Mouse (Mus musculus) ES-E14 (cell line): Measurements from ENCODE around the gene Acads. TPM values are rescaled to one million over a fixed set of nuclear protein-coding genes. Genes with fewer than 3 reads are reported as not detected.

Experiments
- DNase-seq: peaks from one replicate; pipeline ENCODE4 v3.0.0-alpha.2; 2013; ENCODE audit warnings: low read depth, low spot score
- H3K27ac ChIP-seq: 2 replicates; pipeline ENCODE4 v1.5.1; 2012; ENCODE audit warnings: low read depth, mild to moderate bottlenecking, low read length, moderate library complexity, mixed read lengths; ENCODE audit not compliant: poor library complexity, insufficient read depth, severe bottlenecking
- H3K36me3 ChIP-seq: 2 replicates; pipeline ENCODE4 v1.6.1; 2012; ENCODE audit warnings: mild to moderate bottlenecking, low read length, moderate library complexity, mixed read lengths; ENCODE audit not compliant: control insufficient read depth, poor library complexity, insufficient read depth, severe bottlenecking
- H3K4me1 ChIP-seq, 2 experiments: fragments of 150-350 bp in 1 of 2; sonication (generic) in 1 of 2; 2 replicates each; pipeline ENCODE4 v1.6.1; 2012; ENCODE audit warnings: low read length in 2 of 2, mild to moderate bottlenecking in 1 of 2, mixed read lengths in 1 of 2; ENCODE audit not compliant: control insufficient read depth in 2 of 2, insufficient read depth in 2 of 2, poor library complexity in 1 of 2
- H3K4me3 ChIP-seq, 2 experiments: fragments of 150-350 bp in 1 of 2; sonication (generic) in 1 of 2; 2 replicates each; pipeline ENCODE4 v1.5.1; 2012; ENCODE audit warnings: low read length in 2 of 2, low read depth in 1 of 2, mild to moderate bottlenecking in 1 of 2, mixed read lengths in 1 of 2; ENCODE audit not compliant: insufficient read depth in 1 of 2, poor library complexity in 1 of 2, severe bottlenecking in 1 of 2
- H3K9ac ChIP-seq: 2 replicates; pipeline ENCODE4 v1.6.1; 2012; ENCODE audit warnings: low read depth, mild to moderate bottlenecking, low read length, mixed read lengths; ENCODE audit not compliant: poor library complexity, insufficient read depth, severe bottlenecking
- H3K9me3 ChIP-seq: fragments of 150-350 bp; sonication (generic); 2 replicates; pipeline ENCODE4 v1.6.1; 2012; ENCODE audit warnings: low read depth, mild to moderate bottlenecking, low read length; ENCODE audit not compliant: control insufficient read depth, insufficient read depth
- CHD2 ChIP-seq: IDR thresholded peaks from 2 replicates; pipeline ENCODE4 v1.6.1; 2014; ENCODE audit warnings: mild to moderate bottlenecking, low read depth, low read length, inconsistent platforms
- HCFC1 ChIP-seq: IDR thresholded peaks from 2 replicates; pipeline ENCODE4 v1.6.1; 2012; ENCODE audit warnings: low read length, inconsistent platforms, borderline replicate concordance; ENCODE audit not compliant: insufficient read depth
- MAFK ChIP-seq: IDR thresholded peaks from 2 replicates; pipeline ENCODE4 v1.6.1; 2014; ENCODE audit warnings: mild to moderate bottlenecking, low read depth, low read length, inconsistent platforms; ENCODE audit not compliant: insufficient read depth
- ZC3H11A ChIP-seq: IDR thresholded peaks from 2 replicates; pipeline ENCODE4 v1.6.1; 2012; ENCODE audit warnings: low read depth, mild to moderate bottlenecking, inconsistent platforms, low read length, borderline replicate concordance
- ZNF384 ChIP-seq: IDR thresholded peaks from 2 replicates; pipeline ENCODE4 v1.6.1; 2012; ENCODE audit warnings: low read depth, low read length, inconsistent platforms
- in situ Hi-C, 2 experiments: fragments of 600-800 bp; cut with MboI; formaldehyde crosslinking; loops; one replicate each; pipeline ENCODE4 v1.15.1; 2025; ENCODE audit warnings: low sequenced_read_pairs in 2 of 2, inconsistent platforms in 1 of 2; ENCODE audit not compliant: unreplicated experiment in 2 of 2
- total RNA-seq: library from RNA; depleted of rRNA; stranded (reverse); fragments of 300-350 nt; gene quantifications from 2 replicates; pipeline ENCODE4 v1.2.3, GENCODE M21; 2012

Acads gene
- total RNA-seq, 1 experiment = 41.1 TPM

GRCm38 (mm10) chr5:115091015-115091414 is 28.1 kb downstream of the Acads start:
- no peaks in the 10 kb centered on the region for H3K9me3 ChIP-seq

DNA sequence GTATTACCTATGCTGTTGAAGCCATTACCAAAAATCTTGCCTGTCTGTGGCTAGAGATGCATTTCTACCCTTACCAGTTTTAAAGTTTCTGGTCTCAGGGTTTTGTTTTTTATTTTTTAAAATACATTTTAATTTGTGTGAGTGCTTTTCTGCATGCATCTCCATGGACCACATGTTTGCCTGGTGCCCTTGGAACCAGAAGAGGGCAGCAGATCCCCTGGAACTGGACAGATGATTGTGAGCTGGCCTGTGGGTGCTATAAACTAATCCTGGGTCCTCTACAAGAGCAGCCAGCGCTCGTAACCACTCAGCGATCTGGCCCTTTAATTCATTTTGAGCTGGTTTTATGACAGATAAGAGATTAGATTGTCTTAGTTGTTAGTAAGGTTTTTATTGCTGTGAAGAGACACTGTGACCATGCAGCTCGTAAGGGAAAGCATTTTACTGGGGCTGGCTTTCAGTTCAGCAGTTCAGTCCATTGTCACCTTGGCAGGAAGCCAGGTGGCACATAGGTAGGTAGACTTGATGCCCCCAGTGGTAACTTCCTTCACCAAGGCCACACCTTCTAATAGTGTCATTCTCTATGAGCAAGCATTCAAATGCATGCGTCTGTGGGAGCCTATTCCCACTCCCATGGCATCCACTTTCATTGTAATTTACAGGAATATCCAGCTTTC is 29.4 kb downstream of the Acads start:
- Histone ChIP-seq H3K27ac (no peak overlapping the region), H3K36me3 (peaks cover 28% of the 10 kb centered on the region), H3K9ac (no peak overlapping the region), H3K4me3 (no peak overlapping the region), H3K9me3 (no peaks in the 10 kb centered on the region), H3K4me1 (peaks cover 5 to 8% of the 10 kb centered on the region in 2 experiments; a peak in 3 of 4 replicates)
- in situ Hi-C loops = loop anchor here in 1 of 2 experiments (10.0 kb wide), 1 partner anchor 105 kb away; no protein-coding TSS in a partner anchor
- DNase-seq = no peak
- no peak for TF ChIP-seq HCFC1

More at GRCm38 (mm10) chr5:115091015-115091414, 28.1 kb downstream of the Acads start:
- H3K9ac ChIP-seq = no peak overlapping the region
- TF ChIP-seq HCFC1 (no peak), MAFK (no peak), ZNF384 (no peak), ZC3H11A (no peak), CHD2 (no peak)
- H3K27ac ChIP-seq = peak overlapping the region; percentile 28; the same call in 1 of the 2 replicates
- in situ Hi-C loops = no loop called here
- peaks cover 5 to 8% of the 10 kb centered on the region in 2 experiments; a peak in 3 of 4 replicates for H3K4me1 ChIP-seq
- H3K36me3 ChIP-seq = peaks cover 38% of the 10 kb centered on the region
- no peak for DNase-seq
- no peak overlapping the region for H3K4me3 ChIP-seq

DNA sequence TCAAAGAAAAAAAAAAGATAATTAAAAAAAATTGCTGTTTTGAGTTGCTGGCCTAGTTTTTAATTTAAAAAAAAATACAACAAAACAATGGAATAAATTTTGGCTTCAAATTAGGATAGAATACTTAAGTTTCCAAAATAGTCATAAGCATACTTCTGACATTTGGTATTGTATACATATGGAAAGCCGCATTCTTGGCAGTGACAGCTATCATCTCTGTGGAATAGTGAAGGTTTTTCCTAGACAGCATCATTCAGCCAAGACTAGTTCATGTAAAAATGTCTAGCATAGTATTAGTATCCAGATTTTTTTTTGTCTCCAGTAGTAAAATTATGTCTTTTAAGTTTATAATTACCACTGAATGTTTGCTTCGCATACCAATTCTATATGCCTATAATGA is 33.5 kb downstream of the Acads start:
- DNase-seq = no peak
- TF ChIP-seq MAFK (no peak), ZC3H11A (no peak), ZNF384 (no peak), HCFC1 (no peak), CHD2 (no peak)
- in situ Hi-C loops = loop anchor here in 1 of 2 experiments (10.0 kb wide), 1 partner anchor 101 kb away; no protein-coding TSS in a partner anchor
- peaks cover 38% of the 10 kb centered on the region for H3K36me3 ChIP-seq
- no peaks in the 10 kb centered on the region for H3K9me3 ChIP-seq
- H3K4me3 ChIP-seq = no peak overlapping the region
- no peak overlapping the region for H3K27ac ChIP-seq
- peaks cover 0 to under 1% of the 10 kb centered on the region in 2 experiments; a peak in 1 of 4 replicates for H3K4me1 ChIP-seq
- no peak overlapping the region for H3K9ac ChIP-seq

DNA sequence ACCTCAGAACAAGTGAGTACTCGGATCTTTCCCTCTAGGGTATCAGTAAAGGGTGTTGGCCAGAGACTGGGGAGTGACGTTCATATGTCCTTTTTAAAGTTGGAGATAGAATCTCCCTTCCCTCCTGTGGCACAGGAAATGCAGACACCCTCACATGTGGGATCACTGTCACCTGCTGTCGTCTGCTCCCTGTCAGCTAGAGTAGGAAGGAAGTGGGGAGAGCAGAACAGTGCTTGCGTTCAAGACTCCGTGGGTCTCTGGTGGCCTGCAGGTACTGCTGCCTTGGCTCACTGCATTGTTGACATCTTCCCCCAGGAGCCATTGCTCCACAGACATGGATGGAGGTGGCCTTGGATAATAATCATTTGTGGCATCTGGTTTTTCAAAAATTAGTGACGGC is 35.7 kb downstream of the Acads start:
- Histone ChIP-seq H3K4me1 (0 out of 4 replicates have a peak, but pooled peaks cover 0 to 3% of the 10 kb centered on the region in 2 experiments), H3K9ac (no peak overlapping the region), H3K27ac (no peak overlapping the region), H3K4me3 (no peak overlapping the region), H3K36me3 (peaks cover 25% of the 10 kb centered on the region; the same call in 1 of the 2 replicates), H3K9me3 (no peaks in the 10 kb centered on the region)
- in situ Hi-C loops = loop anchor here in 1 of 2 experiments (10.0 kb wide), 1 partner anchor 99 kb away; no protein-coding TSS in a partner anchor
- DNase-seq = no peak
- no peak for TF ChIP-seq ZC3H11A
- TF ChIP-seq CHD2 = no peak
- no peak for TF ChIP-seq MAFK
- TF ChIP-seq ZNF384 = no peak

GRCm38 (mm10) chr5:115081636-115082035 is 37.5 kb downstream of the Acads start:
- H3K9me3 ChIP-seq = no peaks in the 10 kb centered on the region
- no peak overlapping the region for H3K4me3 ChIP-seq
- peaks cover 20% of the 10 kb centered on the region; the same call in 1 of the 2 replicates for H3K36me3 ChIP-seq
- DNase-seq = no peak
- TF ChIP-seq ZC3H11A = no peak
- no peak for TF ChIP-seq CHD2
- no peak for TF ChIP-seq MAFK
- no peak for TF ChIP-seq HCFC1
- TF ChIP-seq ZNF384 = no peak
- in situ Hi-C loops = loop anchor here in 1 of 2 experiments (10.0 kb wide), 1 partner anchor 97 kb away; no protein-coding TSS in a partner anchor
- no peak overlapping the region for H3K27ac ChIP-seq
- H3K9ac ChIP-seq = no peak overlapping the region
- 0 out of 4 replicates have a peak, but pooled peaks cover 0 to 3% of the 10 kb centered on the region in 2 experiments for H3K4me1 ChIP-seq
